Mouse (Mus musculus) myocyte (in vitro differentiated cells): Measurements from ENCODE around the gene Oit1. TPM values are rescaled to one million over a fixed set of nuclear protein-coding genes. Genes with fewer than 3 reads are reported as not detected.

ENCODE experiments used
- H3K27me3 ChIP-seq: one replicate; pipeline ENCODE4 v1.6.1; 2011; ENCODE audit not compliant: control insufficient read depth, insufficient read depth, insufficient read length
- H3K36me3 ChIP-seq: one replicate; pipeline ENCODE4 v1.6.1; 2011; ENCODE audit not compliant: control insufficient read depth, insufficient read depth
- H3K4me2 ChIP-seq: one replicate; pipeline ENCODE4 v1.6.1; 2011; ENCODE audit warnings: low read depth, control low read depth
- H3K4me3 ChIP-seq: one replicate; pipeline ENCODE4 v1.5.1; 2011; ENCODE audit warnings: mild to moderate bottlenecking, control low read depth, moderate library complexity
- H3K79me2 ChIP-seq: one replicate; pipeline ENCODE4 v1.6.1; 2011; ENCODE audit not compliant: control insufficient read depth, insufficient read depth
- H3ac ChIP-seq: one replicate; pipeline ENCODE4 v1.6.1; 2011; ENCODE audit not compliant: control insufficient read depth, insufficient read length
- CEBPB ChIP-seq: IDR thresholded peaks from 2 replicates; pipeline ENCODE4 v1.6.1; 2011; ENCODE audit warnings: mild to moderate bottlenecking, moderate library complexity; ENCODE audit not compliant: poor library complexity, insufficient read depth, severe bottlenecking
- E2F4 ChIP-seq: IDR thresholded peaks from one replicate; pipeline ENCODE4 v1.6.1; 2011; ENCODE audit warnings: mild to moderate bottlenecking, control low read depth, moderate library complexity; ENCODE audit not compliant: insufficient read depth
- MAX ChIP-seq: IDR thresholded peaks from one replicate; pipeline ENCODE4 v1.6.1; 2011; ENCODE audit warnings: low read depth, mild to moderate bottlenecking, control low read depth
- MYOD1 ChIP-seq, 3 experiments: IDR thresholded peaks; one replicate each; pipeline ENCODE4 v1.6.1; 2011; ENCODE audit warnings: control low read depth in 2 of 3, low read depth in 2 of 3, mild to moderate bottlenecking in 2 of 3, moderate library complexity in 1 of 3; ENCODE audit not compliant: insufficient read length in 2 of 3, control insufficient read depth in 1 of 3
- MYOG ChIP-seq, 3 experiments: IDR thresholded peaks; one replicate each; pipeline ENCODE4 v1.6.1; 2011; ENCODE audit warnings: control low read depth in 2 of 3, low read depth in 2 of 3, mild to moderate bottlenecking in 2 of 3; ENCODE audit not compliant: insufficient read length in 2 of 3, control insufficient read depth in 1 of 3, insufficient read depth in 1 of 3
- POLR2A ChIP-seq: IDR thresholded peaks from one replicate; pipeline ENCODE4 v1.6.1; 2011; ENCODE audit warnings: low read depth, mild to moderate bottlenecking, control low read depth, moderate library complexity; ENCODE audit not compliant: insufficient read length
- POLR2AphosphoS2 ChIP-seq: IDR thresholded peaks from one replicate; pipeline ENCODE4 v1.6.1; 2011; ENCODE audit warnings: low read depth, control low read depth; ENCODE audit not compliant: insufficient read length
- REST ChIP-seq: IDR thresholded peaks from one replicate; pipeline ENCODE4 v1.6.1; 2011; ENCODE audit warnings: mild to moderate bottlenecking, control low read depth, moderate library complexity; ENCODE audit not compliant: insufficient read depth, insufficient read length
- SRF ChIP-seq: IDR thresholded peaks from one replicate; pipeline ENCODE4 v1.6.1; 2011; ENCODE audit warnings: low read depth; ENCODE audit not compliant: control insufficient read depth, insufficient read length
- TCF12 ChIP-seq: IDR thresholded peaks from one replicate; pipeline ENCODE4 v1.6.1; 2011; ENCODE audit warnings: mild to moderate bottlenecking, control low read depth; ENCODE audit not compliant: poor library complexity, insufficient read depth, severe bottlenecking
- TCF3 ChIP-seq: IDR thresholded peaks from one replicate; pipeline ENCODE4 v1.6.1; 2011; ENCODE audit warnings: low read depth, control low read depth; ENCODE audit not compliant: insufficient read length
- USF1 ChIP-seq: IDR thresholded peaks from one replicate; pipeline ENCODE4 v1.6.1; 2011; ENCODE audit warnings: low read depth, mild to moderate bottlenecking, control low read depth, moderate library complexity
- polyA plus RNA-seq: library from polyadenylated mRNA; unstranded; fragments of >200 nt; fragmentation: generic; extraction: Trizol; gene quantifications from one replicate; pipeline ENCODE4 v1.2.1, GENCODE M21; 2012; ENCODE audit warnings: missing spikeins

Oit1 gene
- not detected for polyA plus RNA-seq

GRCm38 (mm10) chr14:8378685-8379313 is at the start of gene Oit1:
Gene Oit1, minus strand, starts transcription at chr14:8378754.
- Histone ChIP-seq H3K4me3 (no peak within 1 kb of the TSS), H3K4me2 (no peak within 1 kb of the TSS), H3K36me3 (no peaks in the 10 kb centered on the region), H3K27me3 (no peaks in the 10 kb centered on the region), H3K79me2 (no peaks in the 10 kb centered on the region), H3ac (no peak within 1 kb of the TSS)
- TF ChIP-seq MYOG (IDR thresholded peaks at IDR 0.05; ENCODE audit: control insufficient read depth in 1 of 3, insufficient read depth in 1 of 3, insufficient read length in 2 of 3, low read depth in 2 of 3) = no peak
- TF ChIP-seq TCF12 = no peak
- no peak for TF ChIP-seq REST
- TF ChIP-seq CEBPB = no peak

GRCm38 (mm10) chr14:8422833-8423232 is 44.3 kb upstream of the Oit1 start:
- H3ac ChIP-seq = no peak overlapping the region
- no peaks in the 10 kb centered on the region for H3K27me3 ChIP-seq
- no peaks in the 10 kb centered on the region for H3K36me3 ChIP-seq
- no peak overlapping the region for H3K4me2 ChIP-seq
- H3K79me2 ChIP-seq = no peaks in the 10 kb centered on the region
- no peak overlapping the region for H3K4me3 ChIP-seq
- no peak for TF ChIP-seq E2F4
- no peak for TF ChIP-seq POLR2AphosphoS2
- no peak for TF ChIP-seq MAX
- TF ChIP-seq MYOD1 (IDR thresholded peaks at IDR 0.05; ENCODE audit: control insufficient read depth in 1 of 3, insufficient read length in 2 of 3, low read depth in 2 of 3) = no peak
- no peak for TF ChIP-seq TCF3
- no peak for TF ChIP-seq CEBPB
- TF ChIP-seq MYOG (IDR thresholded peaks at IDR 0.05; ENCODE audit: control insufficient read depth in 1 of 3, insufficient read depth in 1 of 3, insufficient read length in 2 of 3, low read depth in 2 of 3) = no peak
- TF ChIP-seq REST = no peak
- no peak for TF ChIP-seq TCF12
- TF ChIP-seq USF1 = no peak
- TF ChIP-seq SRF = no peak
- no peak for TF ChIP-seq POLR2A

GRCm38 (mm10) chr14:8421199-8421787 is 42.7 kb upstream of the Oit1 start:
- H3K27me3 ChIP-seq = no peaks in the 10 kb centered on the region
- no peak overlapping the region for H3K4me2 ChIP-seq
- no peak overlapping the region for H3ac ChIP-seq
- no peaks in the 10 kb centered on the region for H3K36me3 ChIP-seq
- H3K4me3 ChIP-seq = no peak overlapping the region
- TF ChIP-seq MAX = no peak
- TF ChIP-seq REST = no peak
- no peak for TF ChIP-seq MYOG (IDR thresholded peaks at IDR 0.05; ENCODE audit: control insufficient read depth in 1 of 3, insufficient read depth in 1 of 3, insufficient read length in 2 of 3, low read depth in 2 of 3)
- TF ChIP-seq E2F4 = no peak
- TF ChIP-seq CEBPB = no peak
- TF ChIP-seq POLR2A = no peak
- TF ChIP-seq SRF = no peak
- no peak for TF ChIP-seq POLR2AphosphoS2
- no peak for TF ChIP-seq TCF3
- TF ChIP-seq MYOD1 (IDR thresholded peaks at IDR 0.05; ENCODE audit: control insufficient read depth in 1 of 3, insufficient read length in 2 of 3, low read depth in 2 of 3) = no peak
- TF ChIP-seq USF1 = no peak
- no peaks in the 10 kb centered on the region for H3K79me2 ChIP-seq

GRCm38 (mm10) chr14:8418610-8419009 is 40.1 kb upstream of the Oit1 start:
- no peaks in the 10 kb centered on the region for H3K27me3 ChIP-seq
- H3ac ChIP-seq = no peak overlapping the region
- H3K79me2 ChIP-seq = no peaks in the 10 kb centered on the region
- no peak overlapping the region for H3K4me2 ChIP-seq
- no peak overlapping the region for H3K4me3 ChIP-seq
- no peaks in the 10 kb centered on the region for H3K36me3 ChIP-seq
- TF ChIP-seq CEBPB (no peak), MYOG (IDR thresholded peaks at IDR 0.05; ENCODE audit: control insufficient read depth in 1 of 3, insufficient read depth in 1 of 3, insufficient read length in 2 of 3, low read depth in 2 of 3) (no peak), TCF3 (no peak), USF1 (no peak), POLR2A (no peak), SRF (no peak), MYOD1 (IDR thresholded peaks at IDR 0.05; ENCODE audit: control insufficient read depth in 1 of 3, insufficient read length in 2 of 3, low read depth in 2 of 3) (no peak), MAX (no peak), POLR2AphosphoS2 (no peak), E2F4 (no peak), REST (no peak), TCF12 (no peak)

GRCm38 (mm10) chr14:8405946-8406345 is 27.4 kb upstream of the Oit1 start:
- H3K4me3 ChIP-seq = no peak overlapping the region
- no peaks in the 10 kb centered on the region for H3K79me2 ChIP-seq
- no peak overlapping the region for H3K4me2 ChIP-seq
- TF ChIP-seq REST (no peak), SRF (no peak), TCF3 (no peak), USF1 (no peak), TCF12 (no peak), POLR2A (no peak), MYOG (IDR thresholded peaks at IDR 0.05; ENCODE audit: control insufficient read depth in 1 of 3, insufficient read depth in 1 of 3, insufficient read length in 2 of 3, low read depth in 2 of 3) (no peak), POLR2AphosphoS2 (no peak), MAX (no peak)
- H3K27me3 ChIP-seq = no peaks in the 10 kb centered on the region
- H3ac ChIP-seq = no peak overlapping the region
- no peaks in the 10 kb centered on the region for H3K36me3 ChIP-seq
